ENCODE assay signal across 20 mouse cellular contexts in genomic region chr2:92381161-92381560, GRCm38 (mm10). TPM values are rescaled to one million over a fixed set of nuclear protein-coding genes. Genes with fewer than 3 reads are reported as not detected.
DNase-seq lines count a peak whose midpoint lies in the region; ATAC-seq and TF ChIP-seq lines count a peak whose summit lies in the region.
"Had no signal": no experiment of that assay in that cellular context is flagged by ENCODE, and none has a peak within 500 bp of the region (broad histone marks: within the 10 kb centered on the region; RNA-seq: fewer than 3 reads in every experiment).

No protein-coding gene starts in this region.

- WGBS in kidney, embryonic 16.5 days, result 68% methylated on average over 5 of the region's 5 CpGs
- 83% methylated on average over 5 of the region's 5 CpGs for WGBS in limb, embryonic 12.5 days
- 90% methylated on average over 5 of the region's 5 CpGs for WGBS in limb, embryonic 10.5 days
- 64% methylated on average over 5 of the region's 5 CpGs for WGBS in stomach, embryonic 16.5 days
- WGBS in stomach, postnatal 0 days, result 57% methylated on average over 5 of the region's 5 CpGs

- H3K9ac ChIP-seq in kidney, embryonic 16.5 days (replicated peaks; ENCODE audit: low read length), result no peak overlapping the region
- H3K9ac ChIP-seq in limb, embryonic 12.5 days (replicated peaks), result 0 out of 2 replicates have a peak overlapping the region, but pooled peaks have one; percentile 1
- no peak overlapping the region for H3K9ac ChIP-seq in stomach, embryonic 16.5 days (ENCODE audit: low read length)
- no peak overlapping the region for H3K9ac ChIP-seq in stomach, postnatal 0 days (ENCODE audit: low read length)
- H3K9ac ChIP-seq: embryonic facial prominence, embryonic 12.5 days; forebrain, embryonic 15.5 days; heart, embryonic 15.5 days; hindbrain, embryonic 13.5 days had no signal

- TF ChIP-seq CTCF in stomach, postnatal 0 days (IDR thresholded peaks at IDR 0.05; ENCODE audit: low read depth), result no peak

- H3K27me3 ChIP-seq in kidney, embryonic 16.5 days (ENCODE audit: insufficient read depth, low read length), result no peaks in the 10 kb centered on the region
- no peaks in the 10 kb centered on the region for H3K27me3 ChIP-seq in limb, embryonic 12.5 days
- H3K27me3 ChIP-seq in limb, embryonic 10.5 days (ENCODE audit: low read depth, poor library complexity, severe bottlenecking), result no peaks in the 10 kb centered on the region
- no peaks in the 10 kb centered on the region for H3K27me3 ChIP-seq in stomach, embryonic 16.5 days (ENCODE audit: control insufficient read depth, insufficient read depth, low read length)
- no peaks in the 10 kb centered on the region for H3K27me3 ChIP-seq in stomach, postnatal 0 days (ENCODE audit: control insufficient read depth, insufficient read depth, low read length)
- H3K27me3 ChIP-seq: embryonic facial prominence, embryonic 12.5 days; forebrain, embryonic 15.5 days; heart, embryonic 15.5 days; hindbrain, embryonic 13.5 days; Patski had no signal

- no peak for ATAC-seq in kidney, embryonic 16.5 days (ENCODE audit: low FRiP score, low TSS enrichment)
- no peak for ATAC-seq in limb, embryonic 12.5 days (ENCODE audit: insufficient number of reproducible peaks, insufficient read depth, low FRiP score, low TSS enrichment, low read depth)
- ATAC-seq in stomach, embryonic 16.5 days (ENCODE audit: insufficient read depth, low FRiP score), result 0 out of 2 replicates have a peak, but pooled peaks have one; percentile 18
- ATAC-seq in stomach, postnatal 0 days (ENCODE audit: low FRiP score, low TSS enrichment), result no peak
- ATAC-seq: activated CD4-positive, CD25-positive, alpha-beta regulatory T cell, adult 4 months; forebrain, embryonic 15.5 days; Patski had no signal

- H3K4me3 ChIP-seq in kidney, embryonic 16.5 days (ENCODE audit: low read length), result no peak overlapping the region
- no peak overlapping the region for H3K4me3 ChIP-seq in limb, embryonic 12.5 days (replicated peaks)
- H3K4me3 ChIP-seq in limb, embryonic 10.5 days, result no peak overlapping the region
- no peak overlapping the region for H3K4me3 ChIP-seq in stomach, embryonic 16.5 days (replicated peaks; ENCODE audit: low read length)
- no peak overlapping the region for H3K4me3 ChIP-seq in stomach, postnatal 0 days (ENCODE audit: low read depth, low read length)
- H3K4me3 ChIP-seq: embryonic facial prominence, embryonic 12.5 days; forebrain, embryonic 15.5 days; heart, embryonic 15.5 days; hindbrain, embryonic 13.5 days had no signal

- peaks cover 4% of the 10 kb centered on the region for H3K4me1 ChIP-seq in kidney, embryonic 16.5 days (ENCODE audit: insufficient read depth, low read length)
- peaks cover 4% of the 10 kb centered on the region for H3K4me1 ChIP-seq in limb, embryonic 12.5 days (replicated peaks)
- peaks cover 3% of the 10 kb centered on the region for H3K4me1 ChIP-seq in limb, embryonic 10.5 days
- peaks cover 4% of the 10 kb centered on the region for H3K4me1 ChIP-seq in stomach, embryonic 16.5 days (ENCODE audit: control insufficient read depth, insufficient read depth, low read length)
- no peaks in the 10 kb centered on the region for H3K4me1 ChIP-seq in stomach, postnatal 0 days (replicated peaks; ENCODE audit: control insufficient read depth, insufficient read depth)

- peaks cover 60% of the 10 kb centered on the region for H3K36me3 ChIP-seq in kidney, embryonic 16.5 days (ENCODE audit: insufficient read depth, low read length)
- peaks cover 90% of the 10 kb centered on the region for H3K36me3 ChIP-seq in limb, embryonic 12.5 days
- H3K36me3 ChIP-seq in limb, embryonic 10.5 days, result peaks cover 83% of the 10 kb centered on the region
- 0 out of 2 replicates have a peak, but pooled peaks cover 2% of the 10 kb centered on the region for H3K36me3 ChIP-seq in stomach, embryonic 16.5 days (ENCODE audit: control insufficient read depth, insufficient read depth, low read length)
- H3K36me3 ChIP-seq in stomach, postnatal 0 days (ENCODE audit: control insufficient read depth, insufficient read depth, low read length), result peaks cover 18% of the 10 kb centered on the region

- no peaks in the 10 kb centered on the region for H3K9me3 ChIP-seq in kidney, embryonic 16.5 days (ENCODE audit: low read length)
- H3K9me3 ChIP-seq in limb, embryonic 12.5 days, result no peaks in the 10 kb centered on the region
- no peaks in the 10 kb centered on the region for H3K9me3 ChIP-seq in limb, embryonic 10.5 days (replicated peaks)
- H3K9me3 ChIP-seq in stomach, embryonic 16.5 days (replicated peaks; ENCODE audit: control insufficient read depth, low read length), result no peaks in the 10 kb centered on the region
- no peaks in the 10 kb centered on the region for H3K9me3 ChIP-seq in stomach, postnatal 0 days (ENCODE audit: control insufficient read depth, low read length)
- H3K9me3 ChIP-seq: embryonic facial prominence, embryonic 12.5 days; forebrain, embryonic 15.5 days; heart, embryonic 15.5 days; hindbrain, embryonic 13.5 days had no signal

- TF ChIP-seq EP300 in stomach, postnatal 0 days (optimal IDR thresholded peaks at IDR 0.05), result no peak

- H3K27ac ChIP-seq in kidney, embryonic 16.5 days (ENCODE audit: low read length), result 0 out of 2 replicates have a peak overlapping the region, but pooled peaks have one; percentile 10
- no peak overlapping the region for H3K27ac ChIP-seq in limb, embryonic 12.5 days
- H3K27ac ChIP-seq in limb, embryonic 10.5 days, result no peak overlapping the region
- H3K27ac ChIP-seq in stomach, embryonic 16.5 days (ENCODE audit: low read length), result no peak overlapping the region
- H3K27ac ChIP-seq in stomach, postnatal 0 days (replicated peaks), result no peak overlapping the region
- H3K27ac ChIP-seq: embryonic facial prominence, embryonic 12.5 days; forebrain, embryonic 15.5 days; heart, embryonic 15.5 days; hindbrain, embryonic 13.5 days had no signal

- DNase-seq in cerebellum, adult 9-11 months, result peak; percentile 36
- DNase-seq in cerebellum, adult 18-20 months, result no peak
- DNase-seq in kidney, postnatal 36 days, result no peak
- no peak for DNase-seq in limb, embryonic 10.5 days (ENCODE audit: low spot score)
- DNase-seq in stomach, postnatal 0 days (ENCODE audit: low spot score), result no peak
- DNase-seq: adrenal gland, postnatal 14 days; cerebellum, adult 8-10 months; gastrocnemius, postnatal 36 days; heart, adult 18-20 months; heart, postnatal 14 days had no signal

- no peak overlapping the region for H3K4me2 ChIP-seq in kidney, embryonic 16.5 days (replicated peaks; ENCODE audit: low read depth, low read length)
- H3K4me2 ChIP-seq in limb, embryonic 12.5 days, result no peak overlapping the region
- H3K4me2 ChIP-seq in stomach, embryonic 16.5 days (ENCODE audit: low read depth, low read length), result no peak overlapping the region
- no peak overlapping the region for H3K4me2 ChIP-seq in stomach, postnatal 0 days (replicated peaks; ENCODE audit: low read depth)
- H3K4me2 ChIP-seq: embryonic facial prominence, embryonic 12.5 days; forebrain, embryonic 15.5 days; heart, embryonic 11.5 days; heart, embryonic 15.5 days; hindbrain, embryonic 13.5 days had no signal

RNA-seq across cellular contexts. Expression of gene 1700029I15Rik, which starts 1.2 kb away (rescaled TPM):
- 3.1 and 4.4 TPM in 2 replicates for polyA plus RNA-seq in kidney, embryonic 16.5 days (2015; fragmentation: Nextera tagmentation; extraction: Ambion mirVana)
- 3.0 and 3.3 TPM in 2 replicates for polyA plus RNA-seq in limb, embryonic 12.5 days (2016; fragmentation: Nextera tagmentation; extraction: Ambion mirVana)
- 2.5 and 3.3 TPM in 2 replicates for polyA plus RNA-seq in limb, embryonic 10.5 days (2016; fragmentation: Nextera tagmentation; extraction: Ambion mirVana)
- polyA plus RNA-seq in stomach, embryonic 16.5 days (2015; fragmentation: Nextera tagmentation; extraction: Ambion mirVana), result 3.5 and 5.4 TPM in 2 replicates
- polyA plus RNA-seq in stomach, postnatal 0 days (2015; fragmentation: Nextera tagmentation; extraction: Ambion mirVana), result 1.7 and 2.3 TPM in 2 replicates

RNA-seq across cellular contexts. Expression of gene Large2, which starts 6.5 kb away (rescaled TPM):
- polyA plus RNA-seq in kidney, embryonic 16.5 days (2015; fragmentation: Nextera tagmentation; extraction: Ambion mirVana), result 34.9 and 35.8 TPM in 2 replicates
- polyA plus RNA-seq in limb, embryonic 12.5 days (2016; fragmentation: Nextera tagmentation; extraction: Ambion mirVana), result 10.7 and 13.9 TPM in 2 replicates
- 11.5 and 13.0 TPM in 2 replicates for polyA plus RNA-seq in limb, embryonic 10.5 days (2016; fragmentation: Nextera tagmentation; extraction: Ambion mirVana)
- polyA plus RNA-seq in stomach, embryonic 16.5 days (2015; fragmentation: Nextera tagmentation; extraction: Ambion mirVana), result 12.6 and 15.5 TPM in 2 replicates
- 8.7 and 9.4 TPM in 2 replicates for polyA plus RNA-seq in stomach, postnatal 0 days (2015; fragmentation: Nextera tagmentation; extraction: Ambion mirVana)
- polyA plus RNA-seq: activated CD4-positive, CD25-positive, alpha-beta regulatory T cell, adult 4 months had no signal

RNA-seq across cellular contexts. Expression of gene Pex16, which starts 6.7 kb away (rescaled TPM):
- 29.8 and 35.7 TPM in 2 replicates for polyA plus RNA-seq in kidney, embryonic 16.5 days (2015; fragmentation: Nextera tagmentation; extraction: Ambion mirVana)
- polyA plus RNA-seq in limb, embryonic 12.5 days (2016; fragmentation: Nextera tagmentation; extraction: Ambion mirVana), result 17.1 and 17.6 TPM in 2 replicates
- 19.6 and 20.6 TPM in 2 replicates for polyA plus RNA-seq in limb, embryonic 10.5 days (2016; fragmentation: Nextera tagmentation; extraction: Ambion mirVana)
- 27.8 and 31.9 TPM in 2 replicates for polyA plus RNA-seq in stomach, embryonic 16.5 days (2015; fragmentation: Nextera tagmentation; extraction: Ambion mirVana)
- 33.5 and 38.3 TPM in 2 replicates for polyA plus RNA-seq in stomach, postnatal 0 days (2015; fragmentation: Nextera tagmentation; extraction: Ambion mirVana)

RNA-seq across cellular contexts. Expression of gene Mapk8ip1, which starts 19.9 kb away (rescaled TPM):
- 28.9 and 30.4 TPM in 2 replicates for polyA plus RNA-seq in kidney, embryonic 16.5 days (2015; fragmentation: Nextera tagmentation; extraction: Ambion mirVana)
- 29.4 and 34.8 TPM in 2 replicates for polyA plus RNA-seq in limb, embryonic 12.5 days (2016; fragmentation: Nextera tagmentation; extraction: Ambion mirVana)
- polyA plus RNA-seq in limb, embryonic 10.5 days (2016; fragmentation: Nextera tagmentation; extraction: Ambion mirVana), result 28.5 and 36.3 TPM in 2 replicates
- polyA plus RNA-seq in stomach, embryonic 16.5 days (2015; fragmentation: Nextera tagmentation; extraction: Ambion mirVana), result 12.5 and 14.9 TPM in 2 replicates
- 10.3 and 12.5 TPM in 2 replicates for polyA plus RNA-seq in stomach, postnatal 0 days (2015; fragmentation: Nextera tagmentation; extraction: Ambion mirVana)

RNA-seq across cellular contexts. Expression of gene Cry2, which starts 52.7 kb away (rescaled TPM):
- 21.7 and 24.5 TPM in 2 replicates for polyA plus RNA-seq in kidney, embryonic 16.5 days (2015; fragmentation: Nextera tagmentation; extraction: Ambion mirVana)
- polyA plus RNA-seq in limb, embryonic 12.5 days (2016; fragmentation: Nextera tagmentation; extraction: Ambion mirVana), result 27.1 TPM in 2 replicates
- 19.0 and 25.2 TPM in 2 replicates for polyA plus RNA-seq in limb, embryonic 10.5 days (2016; fragmentation: Nextera tagmentation; extraction: Ambion mirVana)
- 23.4 and 26.5 TPM in 2 replicates for polyA plus RNA-seq in stomach, embryonic 16.5 days (2015; fragmentation: Nextera tagmentation; extraction: Ambion mirVana)
- polyA plus RNA-seq in stomach, postnatal 0 days (2015; fragmentation: Nextera tagmentation; extraction: Ambion mirVana), result 14.8 and 17.3 TPM in 2 replicates
